Mouse (Mus musculus): Measurements from ENCODE around the gene Scn1a. TPM values are rescaled to one million over a fixed set of nuclear protein-coding genes. Genes with fewer than 3 reads are reported as not detected.

Scn1a gene
- 9.5 and 10.4 TPM in 2 replicates for polyA plus RNA-seq (2015; fragmentation: Nextera tagmentation; extraction: Ambion mirVana)

- ATAC-seq: no peak
- H3K27ac ChIP-seq: no peak within 1 kb of the TSS
- 9% methylated on average over 7 of the region's 7 CpGs for WGBS
Measured at GRCm38 (mm10) chr2:66440711-66441110, at the start of gene Scn1a. Gene Scn1a, minus strand, starts transcription at chr2:66440840.

GRCm38 (mm10) chr2:66478395-66478794, 37.8 kb upstream of the Scn1a start:
- H3K27ac ChIP-seq: no peak overlapping the region

More at GRCm38 (mm10) chr2:66440711-66441110, at the start of gene Scn1a:
- peak within 1 kb of the TSS; percentile 45 for H3K4me3 ChIP-seq (replicated peaks)
- H3K9me3 ChIP-seq: no peaks in the 10 kb centered on the region
- H3K9ac ChIP-seq (replicated peaks): peak within 1 kb of the TSS; percentile 59
- peak within 1 kb of the TSS; percentile 72 for H3K4me2 ChIP-seq (replicated peaks)
- H3K27me3 ChIP-seq: peaks cover 6% of the 10 kb centered on the region; the same call in 1 of the 2 replicates
- H3K4me1 ChIP-seq (replicated peaks): peaks cover 13% of the 10 kb centered on the region
- no peaks in the 10 kb centered on the region for H3K36me3 ChIP-seq

GRCm38 (mm10) chr2:66473181-66473822, 32.7 kb upstream of the Scn1a start:
- Histone ChIP-seq H3K4me3 (replicated peaks) (no peak overlapping the region), H3K9ac (replicated peaks) (no peak overlapping the region), H3K4me2 (replicated peaks) (no peak overlapping the region), H3K27ac (no peak overlapping the region), H3K9me3 (no peaks in the 10 kb centered on the region), H3K4me1 (replicated peaks) (no peaks in the 10 kb centered on the region), H3K27me3 (no peaks in the 10 kb centered on the region), H3K36me3 (no peaks in the 10 kb centered on the region)
- 0 out of 2 replicates have a peak, but pooled peaks have one; percentile 66 for ATAC-seq
- 59% methylated on average over 3 of the region's 3 CpGs for WGBS

More at GRCm38 (mm10) chr2:66478395-66478794, 37.8 kb upstream of the Scn1a start:
- 0 out of 2 replicates have a peak, but pooled peaks cover 3% of the 10 kb centered on the region for H3K4me1 ChIP-seq (replicated peaks)
- H3K27me3 ChIP-seq: no peaks in the 10 kb centered on the region
- no peaks in the 10 kb centered on the region for H3K36me3 ChIP-seq
- no peak for ATAC-seq
- H3K4me2 ChIP-seq (replicated peaks): no peak overlapping the region
- 73% methylated on average over 2 of the region's 2 CpGs for WGBS
- no peak overlapping the region for H3K9ac ChIP-seq (replicated peaks)
- no peaks in the 10 kb centered on the region for H3K9me3 ChIP-seq
- no peak overlapping the region for H3K4me3 ChIP-seq (replicated peaks)

- Histone ChIP-seq H3K4me2 (replicated peaks) (no peak overlapping the region), H3K27ac (no peak overlapping the region), H3K4me1 (replicated peaks) (no peaks in the 10 kb centered on the region), H3K9me3 (no peaks in the 10 kb centered on the region), H3K9ac (replicated peaks) (no peak overlapping the region), H3K36me3 (no peaks in the 10 kb centered on the region), H3K4me3 (replicated peaks) (no peak overlapping the region), H3K27me3 (no peaks in the 10 kb centered on the region)
- 97% methylated on average over 3 of the region's 3 CpGs for WGBS
- no peak for ATAC-seq
Measured at GRCm38 (mm10) chr2:66465484-66465883, 24.8 kb upstream of the Scn1a start.

GRCm38 (mm10) chr2:66464874-66465458, 24.3 kb upstream of the Scn1a start:
- Histone ChIP-seq H3K9ac (replicated peaks) (no peak overlapping the region), H3K4me2 (replicated peaks) (no peak overlapping the region), H3K27me3 (no peaks in the 10 kb centered on the region), H3K4me3 (replicated peaks) (no peak overlapping the region), H3K4me1 (replicated peaks) (no peaks in the 10 kb centered on the region), H3K9me3 (no peaks in the 10 kb centered on the region), H3K36me3 (no peaks in the 10 kb centered on the region), H3K27ac (no peak overlapping the region)
- WGBS: 82% methylated on average over 2 of the region's 2 CpGs
- ATAC-seq: no peak

- Histone ChIP-seq H3K4me3 (replicated peaks) (no peak overlapping the region), H3K27me3 (no peaks in the 10 kb centered on the region), H3K36me3 (no peaks in the 10 kb centered on the region), H3K9me3 (no peaks in the 10 kb centered on the region), H3K4me1 (replicated peaks) (no peaks in the 10 kb centered on the region), H3K9ac (replicated peaks) (no peak overlapping the region), H3K4me2 (replicated peaks) (no peak overlapping the region), H3K27ac (no peak overlapping the region)
- ATAC-seq: no peak
- 90% methylated on average over 6 of the region's 6 CpGs for WGBS
Measured at GRCm38 (mm10) chr2:66463916-66464315, 23.3 kb upstream of the Scn1a start.

- Histone ChIP-seq H3K4me3 (replicated peaks) (no peak overlapping the region), H3K36me3 (no peaks in the 10 kb centered on the region), H3K9ac (replicated peaks) (no peak overlapping the region), H3K4me1 (replicated peaks) (no peaks in the 10 kb centered on the region), H3K9me3 (no peaks in the 10 kb centered on the region), H3K4me2 (replicated peaks) (no peak overlapping the region), H3K27ac (no peak overlapping the region), H3K27me3 (no peaks in the 10 kb centered on the region)
- 100% methylated on average over 1 of the region's 1 CpGs for WGBS
- no peak for ATAC-seq
Measured at GRCm38 (mm10) chr2:66462458-66462857, 21.8 kb upstream of the Scn1a start.

- no peak overlapping the region for H3K27ac ChIP-seq
- peak overlapping the region; percentile 59 for H3K9ac ChIP-seq (replicated peaks)
- 6% methylated on average over 21 of the region's 21 CpGs for WGBS
- peaks cover 6% of the 10 kb centered on the region; the same call in 1 of the 2 replicates for H3K27me3 ChIP-seq
- H3K36me3 ChIP-seq: no peaks in the 10 kb centered on the region
- peaks cover 13% of the 10 kb centered on the region for H3K4me1 ChIP-seq (replicated peaks)
- peak overlapping the region; percentile 45 for H3K4me3 ChIP-seq (replicated peaks)
- ATAC-seq: peak; percentile 77
- no peaks in the 10 kb centered on the region for H3K9me3 ChIP-seq
- H3K4me2 ChIP-seq (replicated peaks): peak overlapping the region; percentile 72
Measured at GRCm38 (mm10) chr2:66439764-66440471, 722 bp downstream of the Scn1a start.

GRCm38 (mm10) chr2:66436286-66436685, 4.4 kb downstream of the Scn1a start:
- ATAC-seq: no peak
- Histone ChIP-seq H3K4me1 (replicated peaks) (peaks cover 13% of the 10 kb centered on the region), H3K27ac (no peak overlapping the region), H3K4me2 (replicated peaks) (no peak overlapping the region), H3K9ac (replicated peaks) (no peak overlapping the region), H3K27me3 (0 out of 2 replicates have a peak, but pooled peaks cover 3% of the 10 kb centered on the region), H3K36me3 (no peaks in the 10 kb centered on the region), H3K4me3 (replicated peaks) (no peak overlapping the region), H3K9me3 (no peaks in the 10 kb centered on the region)
- 57% methylated on average over 3 of the region's 3 CpGs for WGBS

GRCm38 (mm10) chr2:66409740-66410290, 30.8 kb downstream of the Scn1a start:
- under 1% methylated on average over 14 of the region's 14 CpGs for WGBS
- ATAC-seq: peak; percentile 91
- H3K27ac ChIP-seq: peak overlapping the region; percentile 15; the same call in 1 of the 2 replicates

GRCm38 (mm10) chr2:66408899-66409739, 31.5 kb downstream of the Scn1a start:
- 8% methylated on average over 12 of the region's 12 CpGs for WGBS
- H3K36me3 ChIP-seq: no peaks in the 10 kb centered on the region
- H3K9me3 ChIP-seq: no peaks in the 10 kb centered on the region
- H3K4me3 ChIP-seq (replicated peaks): peak overlapping the region; percentile 53
- H3K27ac ChIP-seq: peak overlapping the region; percentile 47; the same call in 1 of the 2 replicates
- H3K9ac ChIP-seq (replicated peaks): peak overlapping the region; percentile 67
- H3K4me1 ChIP-seq (replicated peaks): peaks cover 19% of the 10 kb centered on the region
- H3K27me3 ChIP-seq: 0 out of 2 replicates have a peak, but pooled peaks cover 3% of the 10 kb centered on the region
- peak; percentile 73 for ATAC-seq
- peak overlapping the region; percentile 60 for H3K4me2 ChIP-seq (replicated peaks)

More at GRCm38 (mm10) chr2:66409740-66410290, 30.8 kb downstream of the Scn1a start:
- Histone ChIP-seq H3K36me3 (no peaks in the 10 kb centered on the region), H3K4me2 (replicated peaks) (peak overlapping the region; percentile 60), H3K4me3 (replicated peaks) (peak overlapping the region; percentile 53), H3K9me3 (no peaks in the 10 kb centered on the region), H3K9ac (replicated peaks) (peak overlapping the region; percentile 67), H3K27me3 (0 out of 2 replicates have a peak, but pooled peaks cover 3% of the 10 kb centered on the region), H3K4me1 (replicated peaks) (peaks cover 14% of the 10 kb centered on the region)
